Mouse (Mus musculus): ENCODE data around the gene Gimap4. TPM values are rescaled to one million over a fixed set of nuclear protein-coding genes. Genes with fewer than 3 reads are reported as not detected.

Gimap4 gene
- polyA plus RNA-seq (2012; rRNA removed) (9.6 and 9.7 TPM in 2 replicates), polyA plus RNA-seq (2014; fragmentation: Nextera tagmentation; extraction: Ambion mirVana) (9.8 and 11.2 TPM in 2 replicates)

DNA sequence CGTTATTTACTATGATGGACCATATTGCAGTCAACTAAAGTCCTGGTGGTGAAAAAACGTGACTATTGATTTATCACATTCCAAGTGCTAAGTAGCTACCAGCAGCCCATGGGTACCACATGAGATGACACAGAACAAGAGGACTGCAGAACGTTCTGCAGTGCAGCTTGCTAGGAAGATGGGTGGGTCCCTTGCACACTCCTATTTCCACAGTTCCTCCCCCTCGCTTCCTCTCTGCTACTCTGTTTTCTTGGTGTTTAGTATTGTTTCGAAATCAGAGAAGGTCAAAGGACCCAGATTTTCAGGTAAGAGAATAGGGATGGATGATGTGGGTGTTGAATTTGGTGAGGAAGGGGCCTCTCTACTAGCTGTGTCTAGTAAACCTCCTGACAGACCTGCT is at the start of gene Gimap4:
Gene Gimap4 (plus strand): TSS at position 231 of the 400 bp plus-strand sequence.
- 71% methylated on average over 5 of the region's 5 CpGs for WGBS
- no peaks in the 10 kb centered on the region for H3K4me1 ChIP-seq (ENCODE audit: control insufficient read depth, insufficient read depth, low read length)
- H3K27me3 ChIP-seq (ENCODE audit: control insufficient read depth, insufficient read depth, low read length), result no peaks in the 10 kb centered on the region
- TF ChIP-seq POLR2A (IDR thresholded peaks at IDR 0.05; ENCODE audit: borderline replicate concordance, extremely low read depth, insufficient read depth, insufficient read length), result no peak
- DNase-seq (ENCODE audit: low spot score) (no peak), ATAC-seq (ENCODE audit: low FRiP score, low read depth) (no peak)
- H3K4me2 ChIP-seq (replicated peaks; ENCODE audit: low read depth, low read length, severe bottlenecking), result no peak within 1 kb of the TSS
- no peaks in the 10 kb centered on the region for H3K36me3 ChIP-seq (ENCODE audit: control insufficient read depth, insufficient read depth, low read length)
- no peak within 1 kb of the TSS for H3K27ac ChIP-seq (replicated peaks; ENCODE audit: low read depth, low read length)
- no peaks in the 10 kb centered on the region for H3K9me3 ChIP-seq (ENCODE audit: control insufficient read depth, low read length)
- no peak within 1 kb of the TSS for H3K4me3 ChIP-seq (replicated peaks; ENCODE audit: low read length)
- H3K9ac ChIP-seq (ENCODE audit: low read depth, low read length, severe bottlenecking), result no peak within 1 kb of the TSS

- Histone ChIP-seq H3K4me3 (replicated peaks; ENCODE audit: low read length) (no peak overlapping the region), H3K27ac (replicated peaks; ENCODE audit: low read depth, low read length) (no peak overlapping the region), H3K4me1 (ENCODE audit: control insufficient read depth, insufficient read depth, low read length) (no peaks in the 10 kb centered on the region), H3K27me3 (ENCODE audit: control insufficient read depth, insufficient read depth, low read length) (no peaks in the 10 kb centered on the region), H3K9me3 (ENCODE audit: control insufficient read depth, low read length) (no peaks in the 10 kb centered on the region), H3K4me2 (replicated peaks; ENCODE audit: low read depth, low read length, severe bottlenecking) (no peak overlapping the region), H3K36me3 (ENCODE audit: control insufficient read depth, insufficient read depth, low read length) (no peaks in the 10 kb centered on the region), H3K9ac (ENCODE audit: low read depth, low read length, severe bottlenecking) (no peak overlapping the region)
- no peak for TF ChIP-seq POLR2A (IDR thresholded peaks at IDR 0.05; ENCODE audit: borderline replicate concordance, extremely low read depth, insufficient read depth, insufficient read length)
- DNase-seq (ENCODE audit: low spot score) (no peak), ATAC-seq (ENCODE audit: low FRiP score, low read depth) (no peak)
- WGBS, result 77% methylated on average over 2 of the region's 2 CpGs
Observed at GRCm38 (mm10) chr6:48635105-48635504, 49.2 kb upstream of the Gimap4 start.

GRCm38 (mm10) chr6:48636515-48636914 is 47.8 kb upstream of the Gimap4 start:
- H3K4me3 ChIP-seq (replicated peaks; ENCODE audit: low read length), result no peak overlapping the region
- ATAC-seq (ENCODE audit: low FRiP score, low read depth), result no peak
- no peak for DNase-seq (ENCODE audit: low spot score)
- WGBS, result 60% methylated on average over 6 of the region's 6 CpGs
- H3K9me3 ChIP-seq (ENCODE audit: control insufficient read depth, low read length), result no peaks in the 10 kb centered on the region
- TF ChIP-seq POLR2A (IDR thresholded peaks at IDR 0.05; ENCODE audit: borderline replicate concordance, extremely low read depth, insufficient read depth, insufficient read length), result no peak
- no peaks in the 10 kb centered on the region for H3K4me1 ChIP-seq (ENCODE audit: control insufficient read depth, insufficient read depth, low read length)
- no peak overlapping the region for H3K27ac ChIP-seq (replicated peaks; ENCODE audit: low read depth, low read length)
- H3K27me3 ChIP-seq (ENCODE audit: control insufficient read depth, insufficient read depth, low read length), result no peaks in the 10 kb centered on the region
- H3K4me2 ChIP-seq (replicated peaks; ENCODE audit: low read depth, low read length, severe bottlenecking), result no peak overlapping the region
- H3K36me3 ChIP-seq (ENCODE audit: control insufficient read depth, insufficient read depth, low read length), result no peaks in the 10 kb centered on the region
- no peak overlapping the region for H3K9ac ChIP-seq (ENCODE audit: low read depth, low read length, severe bottlenecking)

DNA sequence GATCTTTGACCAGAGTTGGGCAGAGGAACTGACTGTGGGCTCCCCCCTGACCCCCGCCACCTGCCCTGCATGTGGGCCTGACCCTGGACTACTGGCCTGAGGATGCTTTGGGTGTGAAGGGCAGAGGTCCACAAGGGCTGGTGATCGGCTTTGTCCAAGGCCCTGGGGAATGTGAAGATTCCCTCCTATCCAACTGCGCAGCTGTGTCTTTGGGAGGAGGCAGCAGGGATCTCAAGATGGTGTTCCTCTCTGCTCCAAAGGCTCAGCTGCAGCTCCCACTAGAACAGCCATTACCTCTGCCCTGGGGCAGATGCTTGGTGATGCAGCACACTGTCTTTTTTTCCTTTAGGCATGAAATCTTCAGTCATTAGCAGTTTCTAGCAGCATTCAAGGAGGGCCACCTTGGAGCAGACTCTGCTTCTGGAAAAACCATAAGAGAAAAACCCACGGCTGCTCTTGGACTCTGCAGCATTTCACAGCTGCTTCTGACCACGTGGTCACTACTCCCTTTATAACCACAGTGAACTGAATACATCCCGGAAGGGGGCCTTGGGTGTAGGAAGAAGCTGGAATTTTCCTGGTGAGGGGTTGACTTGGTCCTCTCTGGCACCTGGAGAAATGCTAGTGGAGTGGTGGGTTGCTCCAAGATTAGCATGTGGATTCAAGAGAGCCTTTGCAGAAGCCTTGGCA is 46.4 kb upstream of the Gimap4 start:
- Histone ChIP-seq H3K27me3 (ENCODE audit: control insufficient read depth, insufficient read depth, low read length) (no peaks in the 10 kb centered on the region), H3K9me3 (ENCODE audit: control insufficient read depth, low read length) (no peaks in the 10 kb centered on the region), H3K4me1 (ENCODE audit: control insufficient read depth, insufficient read depth, low read length) (no peaks in the 10 kb centered on the region), H3K36me3 (ENCODE audit: control insufficient read depth, insufficient read depth, low read length) (no peaks in the 10 kb centered on the region), H3K9ac (ENCODE audit: low read depth, low read length, severe bottlenecking) (no peak overlapping the region), H3K27ac (replicated peaks; ENCODE audit: low read depth, low read length) (no peak overlapping the region), H3K4me3 (replicated peaks; ENCODE audit: low read length) (no peak overlapping the region), H3K4me2 (replicated peaks; ENCODE audit: low read depth, low read length, severe bottlenecking) (no peak overlapping the region)
- TF ChIP-seq POLR2A (IDR thresholded peaks at IDR 0.05; ENCODE audit: borderline replicate concordance, extremely low read depth, insufficient read depth, insufficient read length), result no peak
- 64% methylated on average over 6 of the region's 6 CpGs for WGBS
- no peak; the same call in none of the 2 replicates for ATAC-seq (ENCODE audit: low FRiP score, low read depth)
- no peak for DNase-seq (ENCODE audit: low spot score)

DNA sequence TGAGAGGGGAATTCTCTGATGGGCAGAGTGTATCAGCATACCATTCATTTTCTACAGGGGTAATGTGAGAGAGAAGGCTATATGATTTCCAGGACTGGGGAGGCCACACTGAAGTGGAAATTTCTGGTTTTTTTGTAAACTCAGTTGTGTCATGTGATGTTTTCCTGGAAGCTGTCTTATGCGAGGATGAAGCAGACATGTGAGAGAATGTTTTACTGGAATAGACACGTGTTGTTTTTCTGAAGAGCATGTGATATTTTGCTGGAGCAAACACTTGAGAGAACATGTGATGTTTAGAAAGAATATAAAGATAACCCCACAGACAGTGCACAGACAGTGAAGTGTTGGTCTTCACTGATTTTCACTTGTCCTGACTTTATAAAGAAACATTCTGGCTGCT is 45.8 kb upstream of the Gimap4 start:
- ATAC-seq (ENCODE audit: low FRiP score, low read depth), result no peak
- no peaks in the 10 kb centered on the region for H3K36me3 ChIP-seq (ENCODE audit: control insufficient read depth, insufficient read depth, low read length)
- 54% methylated on average over 2 of the region's 2 CpGs for WGBS
- no peak overlapping the region for H3K9ac ChIP-seq (ENCODE audit: low read depth, low read length, severe bottlenecking)
- H3K27me3 ChIP-seq (ENCODE audit: control insufficient read depth, insufficient read depth, low read length), result no peaks in the 10 kb centered on the region
- no peak for DNase-seq (ENCODE audit: low spot score)
- no peak overlapping the region for H3K4me2 ChIP-seq (replicated peaks; ENCODE audit: low read depth, low read length, severe bottlenecking)
- no peak for TF ChIP-seq POLR2A (IDR thresholded peaks at IDR 0.05; ENCODE audit: borderline replicate concordance, extremely low read depth, insufficient read depth, insufficient read length)
- H3K9me3 ChIP-seq (ENCODE audit: control insufficient read depth, low read length), result no peaks in the 10 kb centered on the region
- H3K27ac ChIP-seq (replicated peaks; ENCODE audit: low read depth, low read length), result no peak overlapping the region
- no peaks in the 10 kb centered on the region for H3K4me1 ChIP-seq (ENCODE audit: control insufficient read depth, insufficient read depth, low read length)
- no peak overlapping the region for H3K4me3 ChIP-seq (replicated peaks; ENCODE audit: low read length)

Measured in limb, embryonic 14.5 days (tissue).